Mouse (Mus musculus) right cerebral cortex, postnatal 4 days (tissue): ENCODE data around the gene Ece2.

Source experiments
- DNase-seq: peaks from one replicate; pipeline ENCODE4 v3.0.0-alpha.2; 2022

Ece2 gene

GRCm38 (mm10) chr16:20692241-20692965 is 62.8 kb downstream of the Ece2 start:
- DNase-seq, result peak; percentile 16

GRCm38 (mm10) chr16:20693111-20693701 is 63.6 kb downstream of the Ece2 start, which contains the start of gene Fam131a:
Gene Fam131a, plus strand, starts transcription at chr16:20693241.
- peak; percentile 92 for DNase-seq

GRCm38 (mm10) chr16:20694781-20695180 is 65.2 kb downstream of the Ece2 start:
- DNase-seq, result peak; percentile 57

- peak; percentile 99 for DNase-seq
Measured at GRCm38 (mm10) chr16:20695622-20696323, 66.1 kb downstream of the Ece2 start.
